Mouse (Mus musculus) natural killer cell, adult 2 months (primary cell): ENCODE data around the gene Tmem132a.

Source experiments
- DNase-seq, 2 experiments: peaks; one replicate each; pipeline ENCODE4 v3.0.0; 2022; ENCODE audit warnings: low spot score in 2 of 2

Tmem132a gene

GRCm38 (mm10) chr19:10869886-10870527, at the start of gene Tmem132a:
Gene Tmem132a, minus strand, starts transcription at chr19:10869940.
- DNase-seq, result no peak

DNA sequence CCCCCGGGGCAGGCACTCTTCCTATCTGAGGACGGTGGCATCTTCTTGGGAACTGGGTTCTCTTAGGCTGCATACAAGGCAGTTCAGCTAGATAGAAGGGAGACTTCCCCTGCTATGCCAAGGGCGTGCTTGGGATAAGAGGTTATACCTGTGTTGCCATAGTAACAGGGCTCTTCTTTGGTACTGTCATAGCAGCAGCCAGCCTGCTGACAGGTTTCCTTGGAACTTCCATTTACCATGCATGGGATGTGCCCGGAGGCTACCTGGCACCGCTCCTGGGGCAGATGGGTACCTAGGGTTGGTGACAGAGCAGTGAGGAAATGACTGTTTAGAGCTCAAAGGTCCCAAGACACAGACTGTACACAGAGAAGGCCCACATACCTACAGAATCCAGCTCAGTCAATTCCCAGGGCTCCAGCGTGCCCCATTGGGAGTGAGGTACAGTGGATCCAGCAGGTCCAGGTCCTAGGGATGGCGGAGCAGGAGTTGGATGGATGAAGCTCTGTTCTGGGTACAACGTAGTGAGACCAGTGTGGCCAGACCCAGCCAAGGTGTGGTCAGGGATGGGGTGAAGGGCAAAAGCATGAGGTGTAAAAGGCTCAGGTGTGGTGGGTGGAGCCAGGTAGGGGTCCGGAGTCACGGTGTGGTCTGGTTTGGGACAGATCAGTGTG, 48.7 kb upstream of the Tmem132a start:
- no peak for DNase-seq

- DNase-seq, result no peak
These were observed 46.8 kb upstream of the Tmem132a start for GRCm38 (mm10) chr19:10916506-10916905.

- DNase-seq, result no peak
These were observed 45.1 kb upstream of the Tmem132a start for GRCm38 (mm10) chr19:10914870-10915269.

DNA sequence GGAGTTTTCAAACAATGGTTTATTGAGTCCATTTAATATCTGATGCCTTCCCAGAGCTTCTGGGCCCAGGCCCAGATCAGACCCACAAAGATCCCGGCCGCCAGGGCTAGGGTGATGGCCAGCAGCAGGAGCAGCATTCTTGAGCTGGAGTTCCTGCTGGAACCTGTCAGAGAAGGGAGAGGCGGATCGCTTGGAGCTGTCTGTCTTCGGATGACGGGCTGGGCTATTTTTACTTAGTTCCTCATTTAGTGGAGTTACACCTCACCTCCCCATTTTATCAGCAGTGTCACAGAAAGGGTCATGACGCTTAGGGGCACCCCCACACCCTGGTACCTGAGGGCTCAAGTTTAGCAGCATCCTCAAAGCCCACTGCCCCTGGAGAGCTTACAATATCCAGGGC, 44.6 kb upstream of the Tmem132a start:
- DNase-seq, result no peak

DNA sequence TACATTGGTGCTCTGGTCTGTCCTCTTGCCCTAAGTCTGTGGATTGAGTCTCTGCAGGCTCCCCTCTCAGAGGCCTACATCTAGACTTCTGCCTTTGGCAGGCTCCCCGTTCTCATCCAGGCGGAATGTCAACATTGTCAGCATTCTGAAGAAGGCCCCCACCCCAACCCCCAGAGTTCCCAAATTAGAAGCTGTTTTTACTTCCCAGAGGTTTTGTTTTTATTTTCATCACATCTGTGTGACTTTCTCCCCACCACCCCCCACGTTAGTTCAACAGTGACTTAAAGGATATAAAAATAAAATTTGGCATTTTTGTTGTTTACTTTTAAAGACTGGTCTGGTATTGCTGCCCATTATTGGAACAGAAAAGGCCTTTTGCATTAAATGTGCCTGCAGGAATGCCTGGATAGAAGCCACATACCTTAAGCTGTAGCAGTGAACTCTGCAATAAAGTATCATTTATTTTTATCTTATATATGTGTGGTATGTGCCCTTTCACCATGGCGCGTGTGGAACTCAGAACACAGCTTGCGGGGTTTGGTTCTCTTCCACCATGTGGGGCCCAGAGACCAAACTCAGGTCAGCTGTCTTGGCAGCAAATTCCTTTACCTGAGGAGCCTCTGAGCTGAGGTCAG, 39.5 kb upstream of the Tmem132a start:
- DNase-seq, result no peak

GRCm38 (mm10) chr19:10907891-10908290, 38.2 kb upstream of the Tmem132a start:
- peak; percentile 24 to 55 for DNase-seq

DNA sequence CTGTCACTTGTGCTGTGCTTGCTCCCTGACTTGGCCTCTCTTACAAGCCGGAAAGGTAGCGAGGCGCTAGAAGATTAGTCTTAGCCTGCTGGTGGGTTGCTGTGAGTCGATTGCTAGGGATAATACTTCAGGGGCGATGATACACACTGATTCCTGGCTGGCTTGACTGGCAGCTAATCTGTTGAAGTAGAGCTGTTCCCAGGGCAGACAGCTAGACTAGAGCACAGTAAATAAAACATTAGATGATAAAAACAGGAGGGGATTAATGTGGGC, 35.9 kb upstream of the Tmem132a start:
- DNase-seq, result no peak

GRCm38 (mm10) chr19:10904927-10905727, 35.4 kb upstream of the Tmem132a start:
- no peak for DNase-seq

GRCm38 (mm10) chr19:10904512-10904911, 34.8 kb upstream of the Tmem132a start:
- DNase-seq, result no peak

GRCm38 (mm10) chr19:10901046-10901445, 31.3 kb upstream of the Tmem132a start:
- DNase-seq, result no peak

- DNase-seq, result no peak
These were observed 30.6 kb upstream of the Tmem132a start for GRCm38 (mm10) chr19:10900315-10900714.

DNA sequence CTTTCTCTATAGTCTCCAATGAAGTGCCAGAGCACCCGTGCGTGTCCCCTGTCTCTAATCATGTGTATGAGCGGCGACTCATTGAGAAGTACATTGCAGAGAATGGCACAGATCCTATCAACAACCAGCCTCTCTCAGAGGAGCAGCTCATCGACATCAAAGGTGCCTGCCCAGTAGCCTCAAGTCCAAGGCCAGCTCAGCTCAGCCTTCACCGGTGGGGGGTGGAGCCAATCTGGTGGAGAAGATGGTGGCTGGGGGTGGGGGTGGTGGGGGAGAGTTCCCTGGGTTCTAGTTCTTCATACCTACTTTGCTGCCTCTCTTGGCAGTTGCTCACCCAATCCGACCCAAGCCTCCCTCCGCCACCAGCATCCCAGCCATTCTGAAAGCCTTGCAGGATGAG, 27.8 kb upstream of the Tmem132a start:
- no peak for DNase-seq

DNA sequence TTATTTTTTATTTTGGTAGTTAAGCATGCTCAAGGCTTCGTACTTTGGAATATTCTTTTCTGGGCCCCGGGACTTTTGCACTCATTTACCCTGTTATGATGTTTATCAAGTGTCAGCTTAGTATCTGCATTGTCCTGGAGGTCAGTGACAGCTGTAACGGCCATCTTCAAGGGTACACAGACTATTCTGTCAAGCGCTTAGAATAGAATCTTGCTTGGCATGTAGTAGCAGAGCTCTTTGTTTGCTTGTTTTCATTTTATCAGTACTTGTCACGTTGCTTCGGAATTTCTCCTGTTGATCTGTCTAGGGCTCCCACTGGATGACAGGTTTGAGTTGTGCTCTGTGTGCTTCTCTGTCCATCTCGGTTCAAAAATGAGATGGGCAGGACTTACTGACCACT, 27.1 kb upstream of the Tmem132a start:
- DNase-seq, result no peak

- DNase-seq, result no peak
These were observed 26.0 kb upstream of the Tmem132a start for GRCm38 (mm10) chr19:10895708-10896107.

DNA sequence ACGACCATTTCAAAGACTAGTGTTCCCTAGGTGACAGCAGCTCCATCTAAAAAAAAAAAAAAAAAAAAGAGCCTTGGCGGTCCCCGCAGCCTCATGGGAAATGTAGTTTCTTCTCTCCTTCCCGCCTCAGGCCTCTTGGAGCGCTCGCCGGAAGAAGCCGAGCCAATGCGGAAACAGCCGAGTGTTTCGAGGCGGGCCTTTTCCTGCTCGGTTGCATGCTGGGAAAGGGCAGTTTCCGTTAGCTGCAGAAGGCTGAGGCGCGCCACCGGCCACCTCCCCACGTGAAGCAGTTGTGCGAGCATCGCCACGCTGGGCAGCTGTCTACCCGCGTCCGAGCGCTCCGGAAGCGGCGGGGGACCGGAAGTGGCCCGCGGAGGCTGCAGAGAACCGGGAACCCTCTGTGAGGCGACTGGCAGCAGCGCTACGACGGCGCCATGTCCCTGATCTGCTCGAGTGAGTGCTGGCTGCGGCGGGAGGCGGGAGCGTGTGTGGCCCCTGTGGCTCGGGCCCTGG, 25.3 kb upstream of the Tmem132a start, which contains the start of gene Prpf19:
Gene Prpf19 (plus strand): TSS at position 216 of the 513 bp plus-strand sequence.
- DNase-seq, result peak; percentile 96

DNA sequence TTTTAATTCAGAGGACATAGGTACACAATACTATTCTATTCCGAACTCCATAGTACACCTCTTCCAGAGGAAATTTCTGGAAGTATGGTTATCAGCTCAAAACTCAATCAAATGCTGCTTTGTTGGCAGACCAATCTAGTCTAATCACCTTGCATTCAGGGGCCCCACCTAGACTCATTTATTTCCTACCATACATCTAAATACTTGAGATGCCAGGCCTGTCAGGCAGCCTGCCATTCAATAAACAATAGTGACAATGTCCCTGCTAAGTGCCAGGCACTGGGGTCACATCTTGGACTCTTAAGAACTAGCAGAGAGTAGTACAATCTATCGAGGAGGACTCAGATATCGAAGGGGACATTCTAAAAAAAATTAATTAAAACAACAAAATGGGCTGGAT, 22.5 kb upstream of the Tmem132a start:
- no peak for DNase-seq

DNA sequence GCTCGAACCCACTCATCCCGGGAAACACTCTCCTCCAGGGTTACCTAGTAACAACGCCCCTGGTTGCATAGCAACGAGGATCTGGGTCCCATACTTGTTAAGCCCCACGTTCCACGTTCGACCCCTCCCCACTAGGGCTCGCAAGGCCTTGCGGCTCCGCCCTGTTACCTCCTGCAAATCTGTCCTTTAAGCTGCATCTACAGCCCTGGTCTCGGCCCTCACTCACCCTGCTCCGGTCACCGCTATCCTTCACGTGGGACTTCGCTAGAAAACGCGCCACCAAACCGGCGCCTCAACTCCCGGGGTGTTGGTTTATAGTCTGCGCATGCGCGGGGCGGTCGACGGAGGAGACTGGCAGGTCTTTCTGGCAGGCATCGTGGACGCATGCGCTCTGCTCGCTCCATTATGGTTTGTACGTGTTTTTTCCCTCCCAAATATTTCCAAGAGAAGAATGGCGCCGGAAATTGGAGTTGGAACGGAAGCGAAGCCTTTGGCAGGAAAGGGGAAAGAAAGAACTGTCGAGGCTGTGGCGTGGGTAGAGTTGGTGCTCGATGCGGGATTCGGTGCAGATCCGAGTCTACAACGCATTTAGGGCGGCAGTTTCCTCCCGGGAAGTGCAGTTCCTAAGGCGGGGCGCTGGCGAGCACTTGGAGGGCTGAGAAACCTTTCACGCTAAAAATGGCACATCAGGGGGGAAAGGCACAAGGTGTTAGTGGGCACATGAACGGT, 11.8 kb upstream of the Tmem132a start, which contains the start of gene Tmem109:
Gene Tmem109 (minus strand): TSS at position 576 of the 729 bp plus-strand sequence.
- peak; percentile 81 to 85 for DNase-seq

DNA sequence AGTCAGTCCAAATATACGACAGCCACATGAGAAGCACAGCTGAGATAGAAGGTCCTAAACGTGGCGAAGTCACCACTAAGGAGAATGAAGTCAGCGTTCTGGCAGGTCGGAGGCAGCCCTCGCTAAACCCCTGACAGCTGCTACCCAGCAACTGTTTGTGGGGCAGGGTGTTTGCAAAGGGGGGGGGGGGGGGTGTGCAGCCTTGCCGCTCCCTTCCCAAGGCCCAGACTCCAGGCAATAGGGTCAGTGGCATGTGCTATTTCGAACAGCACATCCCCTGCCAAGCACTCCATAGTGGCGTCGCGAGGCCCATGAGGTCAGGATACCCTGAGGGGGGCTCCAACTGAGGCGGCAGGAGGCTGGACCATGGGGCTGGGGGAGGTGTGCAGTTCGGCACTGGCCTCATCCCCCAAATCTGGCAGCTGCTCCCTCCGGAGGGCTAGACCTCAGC, 11.3 kb upstream of the Tmem132a start:
- peak in 1 of 2 experiments; percentile 3 for DNase-seq

DNA sequence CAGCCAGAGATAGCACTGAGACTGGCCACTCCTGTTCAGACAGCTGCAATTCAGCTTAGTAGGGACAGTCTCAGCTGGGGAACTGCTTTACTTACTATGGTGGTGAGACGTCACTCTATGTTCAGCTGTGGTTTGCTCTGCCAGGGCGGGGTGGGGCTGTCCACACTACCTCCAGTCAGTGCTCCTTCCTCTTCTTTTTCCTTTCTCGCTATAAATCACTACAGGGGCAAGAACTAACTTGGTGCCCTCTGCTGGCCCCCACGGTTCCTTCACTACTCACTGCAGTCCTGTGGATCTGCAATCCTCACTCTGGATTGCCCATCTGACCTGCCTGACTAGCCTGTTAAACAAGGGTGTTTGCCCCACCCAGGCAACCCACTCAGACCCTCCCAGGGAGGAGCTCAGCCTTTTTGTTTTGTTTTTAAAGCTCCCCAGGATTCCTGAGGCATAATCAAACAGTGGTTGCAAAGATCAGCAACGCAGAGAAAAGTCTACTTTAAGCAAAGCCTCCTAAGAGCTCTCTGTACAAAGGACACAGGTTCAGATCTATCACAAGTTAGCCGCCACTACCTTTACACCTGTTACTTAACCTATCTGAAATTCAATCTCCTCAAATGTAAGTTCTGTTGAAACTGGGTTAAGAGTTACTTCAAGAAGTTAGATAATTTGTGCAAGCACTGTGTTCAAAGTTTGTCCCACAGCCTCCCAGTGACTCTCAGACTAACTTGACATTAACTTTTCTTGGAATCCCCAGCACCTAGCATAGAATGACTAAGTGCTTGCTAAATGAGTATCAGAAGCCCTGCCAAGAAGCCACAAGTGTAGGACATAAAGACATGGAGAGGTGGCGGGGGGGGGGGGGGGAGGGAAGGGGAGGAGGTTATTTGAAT, 10.6 kb upstream of the Tmem132a start:
- DNase-seq, result peak; percentile 53 to 82
